Mouse (Mus musculus): Measurements from ENCODE around the gene Fam149a. TPM values are rescaled to one million over a fixed set of nuclear protein-coding genes. Genes with fewer than 3 reads are reported as not detected.

The Fam149a gene
- total RNA-seq, 1 experiment from 2014 or later = not detected

Other genes with a start within 250 kb of the Fam149a start
- not detected in 3 replicates for gene F11, start 120.3 kb downstream of the Fam149a start, total RNA-seq (2017)
- gene Klkb1, start 87.4 kb downstream of the Fam149a start, total RNA-seq (2017) = 0.19 TPM in 1 of 3 replicates, not detected in the others
- not detected in 3 replicates for gene Gm45753, start 73.8 kb downstream of the Fam149a start, total RNA-seq (2017)
- 35.5 to 50.5 TPM (median 44.3 TPM) in 3 replicates for gene Cyp4v3, start 49.1 kb downstream of the Fam149a start, total RNA-seq (2017)
- 1.8 to 10.0 TPM in 2 of 3 replicates, not detected in the other for gene Tlr3, start 28.8 kb upstream of the Fam149a start, total RNA-seq (2017)
- not detected in 3 replicates for gene Sorbs2, start 125.5 kb upstream of the Fam149a start, total RNA-seq (2017)